Mouse (Mus musculus): Measurements from ENCODE around the gene Leo1. TPM values are rescaled to one million over a fixed set of nuclear protein-coding genes. Genes with fewer than 3 reads are reported as not detected.

Gene Leo1
- total and polyA plus RNA-seq, 3 experiments, result 43.1 to 60.7 (median 49.9) TPM

GRCm38 (mm10) chr9:75465856-75466255, 24.5 kb downstream of the Leo1 start:
- no peak for TF ChIP-seq POLR2AphosphoS2 (IDR thresholded peaks at IDR 0.05; ENCODE audit: low read depth, low read length)
- no peak for TF ChIP-seq NRF1 (IDR thresholded peaks at IDR 0.05; ENCODE audit: low read depth, low read length)
- TF ChIP-seq JUN (IDR thresholded peaks at IDR 0.05; ENCODE audit: insufficient read depth, low read depth, low read length), result no peak
- TF ChIP-seq MEF2A (IDR thresholded peaks at IDR 0.05; ENCODE audit: borderline replicate concordance, low read depth, low read length), result peak; percentile 90
- TF ChIP-seq JUND (conservative IDR thresholded peaks at IDR 0.05; ENCODE audit: low read depth, low read length), result peak; percentile 64
- TF ChIP-seq BHLHE40 (IDR thresholded peaks at IDR 0.05; ENCODE audit: low read depth, low read length), result peak; percentile 83
- no peak for TF ChIP-seq RCOR1 (conservative IDR thresholded peaks at IDR 0.05; ENCODE audit: low read depth, low read length)
- no peak for TF ChIP-seq MXI1 (IDR thresholded peaks at IDR 0.05; ENCODE audit: low read depth, low read length)
- TF ChIP-seq CHD1 (IDR thresholded peaks at IDR 0.05; ENCODE audit: low read depth, low read length), result no peak
- peak; percentile 54; the same call in 1 of the 2 replicates for TF ChIP-seq IRF4 (IDR thresholded peaks at IDR 0.05; ENCODE audit: low read depth, low read length)
- no peak for DNase-seq (ENCODE audit: extremely low read depth)
- Histone ChIP-seq H3K4me1 (ENCODE audit: control insufficient read depth in 1 of 2, insufficient read depth in 2 of 2) (peaks cover 4 to 44% of the 10 kb centered on the region in 2 experiments), H3K27ac (ENCODE audit: insufficient read depth, low read depth) (no peak overlapping the region), H3K4me2 (ENCODE audit: insufficient read depth, low read depth, poor library complexity, severe bottlenecking) (no peak overlapping the region), H3K27me3 (replicated peaks) (no peaks in the 10 kb centered on the region), H3K9me3 (replicated peaks; ENCODE audit: low read length) (no peaks in the 10 kb centered on the region), H3K4me3 (replicated peaks in 1 of 3; ENCODE audit: low read depth in 2 of 3, low read length in 2 of 3, poor library complexity in 1 of 3) (no peak overlapping the region), H3K9ac (ENCODE audit: insufficient read depth, low read depth) (no peak overlapping the region), H3K36me3 (replicated peaks in 1 of 2; ENCODE audit: control insufficient read depth in 1 of 2, insufficient read depth in 1 of 2, low read length in 1 of 2) (peaks cover 54 to 79% of the 10 kb centered on the region in 2 experiments), H3K79me2 (replicated peaks; ENCODE audit: control insufficient read depth, extremely low read depth, insufficient read depth, poor library complexity, severe bottlenecking) (peaks cover 2% of the 10 kb centered on the region)
- in situ Hi-C loops (cut with MboI; ENCODE audit: low pct_ligation_motif_present, low pct_unique_long_range_greater_than_20kb, low sequenced_read_pairs) (no loop called here), dilution Hi-C loops (cut with MboI; ENCODE audit: extremely low pct_ligation_motif_present, extremely low pct_unique_long_range_greater_than_20kb, low sequenced_read_pairs) (no loop called here)

GRCm38 (mm10) chr9:75466641-75467040, 25.3 kb downstream of the Leo1 start:
- TF ChIP-seq USF1 (IDR thresholded peaks at IDR 0.05; ENCODE audit: low read depth, low read length) (no peak), POLR2A (IDR thresholded peaks at IDR 0.05; ENCODE audit: low read depth, low read length) (no peak), CTCF (conservative IDR thresholded peaks at IDR 0.05 in 1 of 2, IDR thresholded peaks at IDR 0.05 in 1 of 2; ENCODE audit: low read depth in 2 of 2, low read length in 2 of 2) (peak in 1 of 2 experiments; percentile 62; a peak in 3 of 4 replicates), RAD21 (IDR thresholded peaks at IDR 0.05; ENCODE audit: low read depth, low read length) (peak; percentile 56), SMC3 (IDR thresholded peaks at IDR 0.05; ENCODE audit: low read depth, low read length) (peak; percentile 58)
- H3K36me3 ChIP-seq (replicated peaks in 1 of 2; ENCODE audit: control insufficient read depth in 1 of 2, insufficient read depth in 1 of 2, low read length in 1 of 2), result peaks cover 48 to 79% of the 10 kb centered on the region in 2 experiments

More at GRCm38 (mm10) chr9:75466641-75467040, 25.3 kb downstream of the Leo1 start:
- H3K4me3 ChIP-seq (replicated peaks in 1 of 3; ENCODE audit: low read depth in 2 of 3, low read length in 2 of 3, poor library complexity in 1 of 3), result no peak overlapping the region
- H3K79me2 ChIP-seq (replicated peaks; ENCODE audit: control insufficient read depth, extremely low read depth, insufficient read depth, poor library complexity, severe bottlenecking), result peaks cover 2% of the 10 kb centered on the region
- no peak for DNase-seq (ENCODE audit: extremely low read depth)
- H3K4me2 ChIP-seq (ENCODE audit: insufficient read depth, low read depth, poor library complexity, severe bottlenecking), result no peak overlapping the region
- in situ Hi-C loops (cut with MboI; ENCODE audit: low pct_ligation_motif_present, low pct_unique_long_range_greater_than_20kb, low sequenced_read_pairs) (no loop called here), dilution Hi-C loops (cut with MboI; ENCODE audit: extremely low pct_ligation_motif_present, extremely low pct_unique_long_range_greater_than_20kb, low sequenced_read_pairs) (no loop called here)
- H3K4me1 ChIP-seq (ENCODE audit: control insufficient read depth in 1 of 2, insufficient read depth in 2 of 2), result peaks cover 4 to 44% of the 10 kb centered on the region in 2 experiments
- no peaks in the 10 kb centered on the region for H3K27me3 ChIP-seq (replicated peaks)
- no peak overlapping the region for H3K9ac ChIP-seq (ENCODE audit: insufficient read depth, low read depth)
- H3K9me3 ChIP-seq (replicated peaks; ENCODE audit: low read length), result no peaks in the 10 kb centered on the region
- H3K27ac ChIP-seq (ENCODE audit: insufficient read depth, low read depth), result no peak overlapping the region
